Mouse (Mus musculus) limb, embryonic 11.5 days (tissue): Measurements from ENCODE around the gene Eif3i. TPM values are rescaled to one million over a fixed set of nuclear protein-coding genes. Genes with fewer than 3 reads are reported as not detected.
A peak's percentile ranks its signal among the peaks of the same experiment; 100 is the strongest.
"Not testable (repeated sequence)": the region's sequence is repeated elsewhere in the genome, so short reads cannot be mapped to it uniquely, and the experiment has no call there.

ENCODE experiments used
- ATAC-seq: fragments of 200-750 bp; cut with Nextera tagmentation; 2 replicates; pipeline ENCODE4 v1.8.0; 2017; ENCODE audit warnings: low read depth; ENCODE audit not compliant: insufficient number of reproducible peaks, low FRiP score, low TSS enrichment
- DNase-seq: peaks from one replicate; pipeline ENCODE4 v3.0.0-alpha.2; 2015; ENCODE audit warnings: low spot score
- H3K27ac ChIP-seq: fragments of 300-500 bp; sonication (generic); replicated peaks from 2 replicates; pipeline ENCODE4 v1.5.1; 2014; ENCODE audit warnings: low read depth, mild to moderate bottlenecking, low read length
- H3K27me3 ChIP-seq: fragments of 300-500 bp; sonication (generic); 2 replicates; pipeline ENCODE4 v1.6.1; 2014; ENCODE audit warnings: mild to moderate bottlenecking, low read length, mixed read lengths; ENCODE audit not compliant: control insufficient read depth, insufficient read depth
- H3K36me3 ChIP-seq: fragments of 300-500 bp; sonication (generic); 2 replicates; pipeline ENCODE4 v1.6.1; 2014; ENCODE audit warnings: mild to moderate bottlenecking, low read length, moderate library complexity, mixed read lengths; ENCODE audit not compliant: control insufficient read depth, insufficient read depth
- H3K4me1 ChIP-seq: fragments of 300-500 bp; sonication (generic); 2 replicates; pipeline ENCODE4 v1.6.1; 2014; ENCODE audit warnings: low read length, mixed read lengths; ENCODE audit not compliant: control insufficient read depth, insufficient read depth
- H3K4me2 ChIP-seq: fragments of 300-500 bp; sonication (generic); 2 replicates; pipeline ENCODE4 v1.6.1; 2014; ENCODE audit warnings: low read depth, mild to moderate bottlenecking, moderate library complexity; ENCODE audit not compliant: severe bottlenecking
- H3K4me3 ChIP-seq: fragments of 300-500 bp; sonication (generic); 2 replicates; pipeline ENCODE4 v1.5.1; 2014; ENCODE audit warnings: low read depth, low read length
- H3K9ac ChIP-seq: fragments of 300-500 bp; sonication (generic); 2 replicates; pipeline ENCODE4 v1.6.1; 2014; ENCODE audit warnings: mild to moderate bottlenecking, low read length
- H3K9me3 ChIP-seq: fragments of 300-500 bp; sonication (generic); 2 replicates; pipeline ENCODE4 v1.6.1; 2016; ENCODE audit warnings: low read length; ENCODE audit not compliant: control insufficient read depth
- WGBS: fragments of 180-500 bp; shearing (Covaris S2); extraction: QIAGEN DNeasy Blood & Tissue Kit; methylation state at CpG from one replicate; pipeline ENCODE4 v1.1.7; 2014; 5-methylcytosine and 5-hydroxymethylcytosine counted together
- polyA plus RNA-seq: library from polyadenylated mRNA; unstranded; fragments of >200 nt; fragmentation: Nextera tagmentation; extraction: Ambion mirVana; gene quantifications from 2 replicates; pipeline ENCODE4 v1.2.1, GENCODE M21; 2014

Gene Eif3i
- polyA plus RNA-seq, 1 experiment from 2014 or later, result 317 TPM

DNA sequence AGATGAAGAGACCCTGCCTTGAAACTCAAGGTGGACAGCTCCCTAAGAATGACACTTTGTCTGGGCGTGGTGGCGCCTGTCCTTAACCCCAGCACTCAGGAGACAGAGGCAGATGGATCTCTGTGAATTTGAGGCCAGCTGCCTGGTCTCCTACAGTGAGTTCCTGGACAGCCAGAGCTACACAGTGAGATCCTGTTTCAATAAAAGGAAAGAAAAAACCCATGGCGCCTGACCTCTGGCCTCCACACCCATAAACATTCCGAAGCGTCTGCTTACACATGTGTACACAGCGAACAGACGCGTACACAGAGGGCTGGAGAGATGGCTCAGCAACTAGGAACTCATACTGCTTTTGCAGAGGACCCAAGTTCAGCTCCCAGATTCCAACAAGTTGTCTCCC lies 36.7 kb downstream of the Eif3i start:
- peaks cover 10% of the 10 kb centered on the region for H3K4me1 ChIP-seq
- H3K9ac ChIP-seq, result no peak overlapping the region
- peak; percentile 77 for DNase-seq
- peak; percentile 31; the same call in 1 of the 2 replicates for ATAC-seq
- H3K27ac ChIP-seq, result 0 out of 2 replicates have a peak overlapping the region, but pooled peaks have one; percentile 38
- H3K36me3 ChIP-seq, result no peaks in the 10 kb centered on the region
- H3K9me3 ChIP-seq, result no peaks in the 10 kb centered on the region
- 14% methylated on average over 8 of the region's 8 CpGs for WGBS
- H3K4me2 ChIP-seq, result no peak overlapping the region
- no peaks in the 10 kb centered on the region for H3K27me3 ChIP-seq
- H3K4me3 ChIP-seq, result no peak overlapping the region

DNA sequence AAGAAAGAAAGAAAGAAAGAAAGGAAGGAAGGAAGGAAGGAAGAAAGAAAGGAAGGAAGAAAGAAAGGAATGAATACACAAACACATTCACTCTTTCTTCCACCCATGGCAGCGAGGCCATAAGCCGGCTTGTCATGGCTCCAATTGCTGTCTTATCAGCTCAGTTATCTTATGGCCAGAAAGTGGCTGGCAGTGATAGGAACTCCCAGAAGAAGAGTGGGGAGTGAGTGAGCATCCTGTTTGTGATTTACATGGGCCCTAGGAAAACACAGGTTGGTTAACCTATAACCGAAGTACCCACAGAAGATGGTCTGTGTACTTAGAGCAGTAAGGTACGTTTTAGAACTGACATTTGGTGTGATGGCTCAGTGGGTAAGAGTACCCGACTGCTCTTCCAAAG lies 39.3 kb downstream of the Eif3i start:
- H3K27ac ChIP-seq, result no peak overlapping the region
- peaks cover 15% of the 10 kb centered on the region for H3K4me1 ChIP-seq
- 87% methylated on average over 5 of the region's 5 CpGs for WGBS
- H3K4me2 ChIP-seq, result no peak overlapping the region
- H3K9me3 ChIP-seq, result no peaks in the 10 kb centered on the region
- H3K36me3 ChIP-seq, result no peaks in the 10 kb centered on the region
- DNase-seq, result no peak
- H3K4me3 ChIP-seq, result no peak overlapping the region
- no peak for ATAC-seq
- no peaks in the 10 kb centered on the region for H3K27me3 ChIP-seq
- H3K9ac ChIP-seq, result no peak overlapping the region

DNA sequence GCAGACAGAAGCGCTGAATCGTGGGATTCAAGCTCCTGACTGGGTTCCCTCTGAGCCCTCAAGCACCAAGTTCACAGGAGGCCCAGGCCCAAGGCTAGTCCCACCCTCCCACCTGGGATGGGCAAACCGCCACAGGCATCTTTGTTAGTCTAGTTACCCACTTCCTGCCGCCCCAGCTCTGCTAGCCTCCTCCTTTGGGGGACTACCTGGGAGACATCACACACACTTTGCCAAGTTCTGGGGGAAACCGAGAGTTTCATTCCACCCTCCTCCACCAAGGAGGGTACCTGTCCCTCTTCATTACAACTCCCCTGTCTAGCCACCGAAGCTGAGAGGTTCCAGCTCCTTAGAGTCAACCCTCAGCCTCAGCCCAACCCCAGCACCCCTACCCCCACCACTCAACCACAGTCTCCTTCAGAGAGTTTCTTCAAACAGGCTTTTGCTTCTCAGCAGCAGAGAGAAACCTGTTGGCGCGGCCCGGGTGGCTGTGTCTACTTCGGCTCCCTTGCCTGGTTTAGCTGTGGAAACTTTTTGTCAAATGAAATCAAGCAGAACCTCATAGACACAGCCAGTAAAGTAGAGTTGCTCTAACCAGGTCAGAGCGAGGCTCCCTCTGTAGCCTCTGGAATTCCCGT lies 42.0 kb downstream of the Eif3i start:
- H3K4me3 ChIP-seq, result no peak overlapping the region
- H3K9ac ChIP-seq, result no peak overlapping the region
- no peaks in the 10 kb centered on the region for H3K27me3 ChIP-seq
- no peak overlapping the region for H3K4me2 ChIP-seq
- DNase-seq (no peak), ATAC-seq (no peak)
- no peaks in the 10 kb centered on the region for H3K36me3 ChIP-seq
- WGBS, result 80% methylated on average over 12 of the region's 12 CpGs
- no peak overlapping the region for H3K27ac ChIP-seq
- peaks cover 7% of the 10 kb centered on the region for H3K4me1 ChIP-seq
- no peaks in the 10 kb centered on the region for H3K9me3 ChIP-seq

DNA sequence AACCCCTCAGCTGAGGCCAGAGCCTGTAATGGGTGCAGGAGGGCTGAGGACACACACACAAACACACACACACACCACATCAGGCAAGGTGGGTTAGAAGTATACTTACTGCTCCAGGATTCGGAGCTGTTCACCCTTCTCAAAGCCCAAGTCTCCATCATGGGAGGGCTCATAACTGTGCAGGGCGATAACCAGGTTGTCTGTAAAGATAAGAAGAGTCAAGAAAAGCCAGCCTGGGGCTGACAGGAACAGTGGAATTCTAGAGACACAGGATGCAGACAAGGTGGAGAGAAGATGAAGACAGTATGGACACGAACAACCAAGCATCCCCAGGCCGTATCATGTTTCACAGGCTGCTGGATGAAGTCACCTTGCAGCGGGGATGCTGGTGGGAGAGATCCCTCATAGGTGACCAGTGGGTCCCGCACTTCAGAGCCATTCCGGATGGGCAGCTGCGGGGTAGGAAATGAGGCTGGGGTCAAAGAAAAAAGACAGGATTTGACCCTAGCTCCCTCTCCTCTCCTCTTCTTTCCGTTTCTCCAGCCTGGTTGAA lies 43.1 kb downstream of the Eif3i start:
- no peak for ATAC-seq
- H3K4me2 ChIP-seq, result peak overlapping the region; percentile 74; the same call in 1 of the 2 replicates
- no peaks in the 10 kb centered on the region for H3K36me3 ChIP-seq
- H3K4me1 ChIP-seq, result peaks cover 5% of the 10 kb centered on the region; the same call in 1 of the 2 replicates
- peak overlapping the region; percentile 49; the same call in 1 of the 2 replicates for H3K9ac ChIP-seq
- no peaks in the 10 kb centered on the region for H3K9me3 ChIP-seq
- no peak for DNase-seq
- no peak overlapping the region for H3K4me3 ChIP-seq
- no peaks in the 10 kb centered on the region for H3K27me3 ChIP-seq
- H3K27ac ChIP-seq, result no peak overlapping the region
- WGBS, result 61% methylated on average over 9 of the region's 9 CpGs

DNA sequence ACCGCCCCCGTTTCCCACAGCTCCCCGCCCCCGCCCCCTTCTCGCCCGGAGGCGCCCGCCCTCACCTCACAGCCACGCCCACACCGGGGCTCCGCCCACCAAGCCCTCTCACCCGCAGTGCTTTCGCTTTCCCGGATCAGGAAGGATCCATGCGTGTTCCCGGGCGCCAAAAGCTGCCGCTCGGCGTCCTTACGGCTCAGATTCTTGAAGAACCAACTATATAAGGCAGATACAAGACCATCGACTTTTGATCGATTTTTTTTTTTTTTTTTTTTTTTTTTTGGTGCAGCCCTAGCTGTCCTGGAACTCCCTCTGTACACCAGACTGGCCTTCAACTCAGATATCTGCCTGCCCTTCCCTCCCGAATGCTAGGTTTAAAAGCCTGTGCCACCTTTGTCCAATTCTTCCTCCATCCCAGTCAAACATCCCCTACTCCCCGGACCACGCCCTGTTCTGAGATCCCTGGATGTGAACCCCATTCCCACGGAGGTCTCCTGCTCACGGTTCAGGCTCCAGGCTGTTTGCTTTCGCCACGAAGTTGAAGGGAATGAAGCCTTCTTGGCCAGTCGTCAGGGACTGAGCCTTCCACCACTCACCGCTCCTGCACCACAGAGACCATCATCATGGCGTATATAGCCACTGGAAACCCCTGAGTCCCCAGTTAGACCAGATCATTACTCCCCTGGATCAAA lies 43.8 kb downstream of the Eif3i start:
- H3K27me3 ChIP-seq, result no peaks in the 10 kb centered on the region
- H3K9ac ChIP-seq, result peak overlapping the region; percentile 49
- H3K4me3 ChIP-seq, result peak overlapping the region; percentile 53
- H3K4me2 ChIP-seq, result peak overlapping the region; percentile 74
- H3K36me3 ChIP-seq, result no peaks in the 10 kb centered on the region
- DNase-seq (peak; percentile 96), ATAC-seq (peak; percentile 69)
- no peaks in the 10 kb centered on the region for H3K9me3 ChIP-seq
- WGBS, result 8% methylated on average over 33 of the region's 33 CpGs
- H3K4me1 ChIP-seq, result peaks cover 5% of the 10 kb centered on the region; the same call in 1 of the 2 replicates
- H3K27ac ChIP-seq, result no peak overlapping the region

DNA sequence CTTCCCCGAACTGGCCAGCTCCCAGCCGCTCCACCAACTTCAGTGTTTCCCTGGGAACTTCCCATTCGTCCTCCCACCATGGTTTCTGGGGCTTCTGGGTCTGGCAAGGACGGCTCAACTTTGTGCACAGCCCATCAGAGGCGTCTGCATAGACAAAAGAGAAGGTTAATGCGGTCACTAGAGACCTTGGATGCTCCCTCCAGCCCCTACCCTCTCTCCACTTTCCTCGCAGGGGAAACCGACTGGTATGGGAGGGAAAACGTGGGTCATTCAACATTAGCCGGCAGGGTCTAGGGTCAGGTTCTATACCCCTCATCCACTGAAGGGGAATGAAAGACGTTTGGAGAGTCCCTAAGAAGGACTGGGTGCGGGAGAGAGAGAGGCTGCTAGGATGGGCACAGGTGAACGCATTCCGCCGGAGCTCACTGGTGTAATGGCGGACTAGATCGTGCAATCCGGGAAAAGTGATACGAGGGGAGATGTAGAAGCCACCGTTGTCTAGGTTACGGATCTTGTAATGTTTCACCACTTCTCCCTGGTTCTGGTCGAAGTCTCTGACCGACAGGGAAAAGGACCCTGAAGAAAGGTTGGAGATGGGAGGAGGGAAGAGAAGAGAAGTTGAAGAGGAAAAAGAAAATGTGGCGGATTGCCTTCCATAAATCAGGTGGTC lies 44.5 kb downstream of the Eif3i start:
- H3K27me3 ChIP-seq, result no peaks in the 10 kb centered on the region
- H3K9me3 ChIP-seq, result no peaks in the 10 kb centered on the region
- ATAC-seq (0 out of 2 replicates have a peak, but pooled peaks have one; percentile 9), DNase-seq (no peak)
- peak overlapping the region; percentile 74 for H3K4me2 ChIP-seq
- 0 out of 2 replicates have a peak overlapping the region, but pooled peaks have one; percentile 30 for H3K27ac ChIP-seq
- WGBS, result under 1% methylated on average over 24 of the region's 24 CpGs
- H3K4me3 ChIP-seq, result peak overlapping the region; percentile 53
- H3K4me1 ChIP-seq, result peaks cover 5% of the 10 kb centered on the region; the same call in 1 of the 2 replicates
- H3K9ac ChIP-seq, result peak overlapping the region; percentile 49
- no peaks in the 10 kb centered on the region for H3K36me3 ChIP-seq

DNA sequence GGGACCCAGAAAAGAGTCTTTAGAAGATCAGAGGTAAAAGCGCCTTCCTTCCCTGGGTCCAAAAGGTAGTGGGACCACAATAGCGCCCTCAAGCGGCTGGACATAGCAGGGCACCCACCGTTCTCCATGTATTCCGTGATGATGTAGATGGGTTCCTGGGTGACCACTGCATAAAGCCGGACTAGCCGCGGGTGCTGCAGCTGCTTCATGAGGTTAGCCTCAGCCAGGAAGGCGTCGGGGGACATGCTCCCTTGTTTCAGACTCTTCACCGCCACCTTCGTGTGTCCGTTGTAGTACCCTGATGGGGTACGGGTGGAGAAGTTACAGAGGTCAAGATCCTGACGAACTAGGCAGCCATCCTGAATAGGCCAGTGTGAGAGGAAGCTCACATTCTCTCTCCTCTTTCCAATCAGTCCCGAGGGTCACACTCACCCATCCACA lies 45.0 kb downstream of the Eif3i start:
- peak overlapping the region; percentile 49 for H3K9ac ChIP-seq
- H3K4me1 ChIP-seq, result peaks cover 6% of the 10 kb centered on the region
- no peaks in the 10 kb centered on the region for H3K27me3 ChIP-seq
- no peak for ATAC-seq
- peak overlapping the region; percentile 74 for H3K4me2 ChIP-seq
- no peaks in the 10 kb centered on the region for H3K9me3 ChIP-seq
- 4% methylated on average over 16 of the region's 16 CpGs for WGBS
- H3K27ac ChIP-seq, result no peak overlapping the region
- H3K36me3 ChIP-seq, result no peaks in the 10 kb centered on the region
- DNase-seq, result peak; percentile 81
- H3K4me3 ChIP-seq, result peak overlapping the region; percentile 53

DNA sequence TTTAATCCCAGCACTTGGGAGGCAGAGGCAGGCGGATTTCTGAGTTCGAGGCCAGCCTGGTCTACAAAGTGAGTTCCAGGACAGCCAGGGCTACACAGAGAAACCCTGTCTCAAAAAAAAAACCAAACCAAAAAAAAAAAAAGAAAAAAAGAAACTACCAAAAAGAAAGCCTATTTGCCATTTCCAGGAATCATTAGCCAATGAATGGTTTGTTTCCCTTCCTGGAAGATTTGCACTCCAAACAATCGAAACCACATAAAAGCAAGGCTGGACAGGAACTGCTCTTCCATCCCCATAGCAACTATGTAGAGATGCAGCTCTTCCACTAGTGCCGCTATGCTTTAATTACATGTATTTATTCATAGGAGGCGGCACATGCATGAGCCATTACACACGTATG lies 45.9 kb downstream of the Eif3i start:
- DNase-seq, ATAC-seq, H3K27ac ChIP-seq, H3K9ac ChIP-seq, H3K9me3 ChIP-seq, H3K27me3 ChIP-seq, H3K4me3 ChIP-seq, H3K36me3 ChIP-seq, H3K4me2 ChIP-seq: not testable (repeated sequence)
- peaks cover 13% of the 10 kb centered on the region for H3K4me1 ChIP-seq
- WGBS, result 91% methylated on average over 6 of the region's 6 CpGs
